Mouse (Mus musculus) heart, postnatal 0 days (tissue): Measurements from ENCODE around the gene Cadm4. TPM values are rescaled to one million over a fixed set of nuclear protein-coding genes. Genes with fewer than 3 reads are reported as not detected.

Source experiments
- ATAC-seq: fragments of 200-750 bp; cut with Nextera tagmentation; 2 replicates; pipeline ENCODE4 v1.8.0; 2017; ENCODE audit warnings: low read depth, moderate number of reproducible peaks, moderate library complexity; ENCODE audit not compliant: insufficient read depth
- DNase-seq: peaks from one replicate; pipeline ENCODE4 v3.0.0-alpha.2; 2016; ENCODE audit warnings: low spot score
- H3K27ac ChIP-seq: fragments of 300-500 bp; sonication (generic); 2 replicates; pipeline ENCODE4 v1.5.1; 2014; ENCODE audit warnings: low read depth, mild to moderate bottlenecking
- H3K27me3 ChIP-seq: fragments of 300-500 bp; sonication (generic); 2 replicates; pipeline ENCODE4 v1.6.1; 2014; ENCODE audit warnings: low read length, mixed read lengths; ENCODE audit not compliant: control insufficient read depth, insufficient read depth
- H3K36me3 ChIP-seq: fragments of 300-500 bp; sonication (generic); replicated peaks from 2 replicates; pipeline ENCODE4 v1.6.1; 2014; ENCODE audit warnings: low read length, mixed read lengths; ENCODE audit not compliant: control insufficient read depth, insufficient read depth
- H3K4me1 ChIP-seq: fragments of 300-500 bp; sonication (generic); 2 replicates; pipeline ENCODE4 v1.6.1; 2014; ENCODE audit warnings: antibody characterized with exemption; ENCODE audit not compliant: control insufficient read depth, insufficient read depth
- H3K4me2 ChIP-seq: fragments of 300-500 bp; sonication (generic); 2 replicates; pipeline ENCODE4 v1.6.1; 2014; ENCODE audit warnings: low read depth, mild to moderate bottlenecking, low read length, moderate library complexity
- H3K4me3 ChIP-seq: fragments of 300-500 bp; sonication (generic); 2 replicates; pipeline ENCODE4 v1.5.1; 2014; ENCODE audit warnings: low read depth, low read length
- H3K9ac ChIP-seq: fragments of 300-500 bp; sonication (generic); replicated peaks from 2 replicates; pipeline ENCODE4 v1.6.1; 2014; ENCODE audit warnings: low read depth, low read length, mixed read lengths
- H3K9me3 ChIP-seq: fragments of 300-500 bp; sonication (generic); replicated peaks from 2 replicates; pipeline ENCODE4 v1.6.1; 2016; ENCODE audit warnings: low read length; ENCODE audit not compliant: control insufficient read depth
- CTCF ChIP-seq: IDR thresholded peaks from 2 replicates; pipeline ENCODE4 v1.5.1; 2016; ENCODE audit warnings: antibody characterized with exemption, control low read depth, low read depth
- EP300 ChIP-seq: IDR thresholded peaks from 2 replicates; pipeline ENCODE4 v1.6.1; 2016; ENCODE audit warnings: antibody characterized with exemption, low read depth
- WGBS: fragments of 180-500 bp; shearing (Covaris S2); extraction: QIAGEN DNeasy Blood & Tissue Kit; methylation state at CpG from one replicate; pipeline ENCODE4 v1.1.7; 2014; 5-methylcytosine and 5-hydroxymethylcytosine counted together
- polyA plus RNA-seq: library from polyadenylated mRNA; unstranded; fragments of >200 nt; fragmentation: Nextera tagmentation; extraction: Ambion mirVana; gene quantifications from 2 replicates; pipeline ENCODE4 v1.2.1, GENCODE M21; 2015
- total RNA-seq: library from RNA; depleted of rRNA; stranded (reverse); fragments of >200 nt; gene quantifications from 2 replicates; pipeline ENCODE4 v1.2.3, GENCODE M21; 2014; ENCODE audit warnings: low replicate concordance

The Cadm4 gene
- total and polyA plus RNA-seq, 2 experiments from 2014 or later = 4.2 to 30.5 TPM

DNA sequence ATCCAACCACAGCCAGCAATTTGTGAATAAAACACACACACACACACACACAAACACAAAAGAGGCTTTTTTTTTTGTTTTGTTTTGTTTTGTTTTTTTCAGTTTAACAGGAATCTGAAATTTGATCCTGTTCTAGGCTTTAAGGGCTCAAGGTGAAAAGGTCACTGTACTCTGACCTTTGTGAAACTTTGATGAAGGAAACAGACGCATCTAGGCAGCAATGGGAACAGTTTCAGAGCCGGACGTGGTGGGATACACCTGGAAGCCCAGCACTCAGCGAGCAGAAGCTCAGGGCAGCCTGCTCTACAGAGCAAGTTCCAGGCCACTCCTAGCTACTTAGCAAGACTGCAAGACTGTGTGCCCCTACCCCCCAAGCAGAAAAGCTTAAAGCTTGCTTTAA, 23.0 kb downstream of the Cadm4 start:
- TF ChIP-seq EP300 = no peak
- no peak for TF ChIP-seq CTCF
- H3K9ac ChIP-seq = no peak overlapping the region
- H3K36me3 ChIP-seq = no peaks in the 10 kb centered on the region
- H3K27me3 ChIP-seq = peaks cover 25% of the 10 kb centered on the region
- peak overlapping the region; percentile 98 for H3K27ac ChIP-seq
- peaks cover 31% of the 10 kb centered on the region for H3K4me1 ChIP-seq
- 39% methylated on average over 4 of the region's 4 CpGs for whole genome bisulfite sequencing
- no peak overlapping the region for H3K4me3 ChIP-seq
- ATAC-seq (no peak), DNase-seq (no peak)
- H3K4me2 ChIP-seq = no peak overlapping the region
- no peaks in the 10 kb centered on the region for H3K9me3 ChIP-seq

DNA sequence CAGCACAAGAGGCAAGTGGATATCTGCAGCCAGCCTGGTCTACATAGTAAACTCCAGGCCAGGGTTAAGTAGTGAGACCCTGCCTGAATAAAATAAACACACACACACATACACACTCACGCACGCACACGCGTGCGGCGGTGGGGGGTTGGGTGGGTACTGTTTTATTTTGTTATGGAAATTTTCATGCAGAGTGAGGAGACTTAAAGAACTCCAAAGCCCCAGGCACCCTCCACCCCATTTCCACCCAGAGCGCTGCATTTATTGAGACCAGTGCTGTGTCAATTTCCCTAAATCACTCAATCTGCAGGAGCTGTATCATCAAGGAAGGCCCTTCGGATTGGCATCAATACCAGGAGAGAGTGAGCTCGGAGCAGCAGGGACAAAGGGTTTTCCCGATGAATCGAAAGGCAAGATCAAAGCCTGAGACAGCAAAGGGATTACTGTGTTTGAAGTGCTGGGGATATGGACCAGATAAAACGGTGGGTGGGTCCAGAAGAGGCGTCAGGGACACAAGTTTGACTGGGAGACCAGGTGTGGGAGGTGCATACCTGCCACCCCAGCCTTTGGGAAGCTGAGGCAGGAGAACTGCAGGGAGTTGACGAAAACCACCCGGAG, 23.7 kb downstream of the Cadm4 start:
- ATAC-seq (no peak), DNase-seq (no peak)
- H3K4me2 ChIP-seq = peak overlapping the region; percentile 97
- peaks cover 31% of the 10 kb centered on the region for H3K4me1 ChIP-seq
- no peaks in the 10 kb centered on the region for H3K36me3 ChIP-seq
- TF ChIP-seq EP300 = no peak
- no peak for TF ChIP-seq CTCF
- H3K27me3 ChIP-seq = peaks cover 18% of the 10 kb centered on the region
- H3K9ac ChIP-seq = peak overlapping the region; percentile 33; the same call in 1 of the 2 replicates
- H3K4me3 ChIP-seq = peak overlapping the region; percentile 64
- H3K9me3 ChIP-seq = no peaks in the 10 kb centered on the region
- peak overlapping the region; percentile 98 for H3K27ac ChIP-seq
- WGBS = 33% methylated on average over 15 of the region's 15 CpGs

DNA sequence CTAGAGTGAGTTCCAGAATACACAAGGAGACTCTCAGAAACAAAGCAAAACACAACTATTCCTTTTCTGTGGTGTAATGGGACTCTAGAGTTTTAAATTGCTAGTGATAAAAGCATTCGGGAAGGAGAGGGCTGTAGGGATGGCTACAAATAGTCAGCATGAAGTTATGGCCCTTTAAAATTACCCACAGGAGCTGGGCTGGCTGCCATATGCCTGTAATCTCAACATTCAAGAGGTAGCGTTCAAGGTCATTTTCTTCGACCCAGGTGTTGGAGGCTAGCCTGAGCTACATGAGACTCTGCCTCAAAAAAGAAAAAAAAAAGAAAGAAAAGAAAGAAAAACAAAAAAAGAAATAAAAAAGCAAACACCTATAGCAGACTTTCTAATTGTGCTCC, 24.2 kb downstream of the Cadm4 start:
- no peaks in the 10 kb centered on the region for H3K36me3 ChIP-seq
- H3K27me3 ChIP-seq = peaks cover 15% of the 10 kb centered on the region
- peak; percentile 54 for DNase-seq
- no peak; the same call in 1 of the 2 replicates for ATAC-seq
- WGBS = 11% methylated on average over 3 of the region's 3 CpGs
- H3K27ac ChIP-seq = peak overlapping the region; percentile 98
- H3K4me3 ChIP-seq = peak overlapping the region; percentile 64
- no peaks in the 10 kb centered on the region for H3K9me3 ChIP-seq
- TF ChIP-seq CTCF (no peak), EP300 (no peak)
- H3K4me1 ChIP-seq = peaks cover 31% of the 10 kb centered on the region
- H3K4me2 ChIP-seq = peak overlapping the region; percentile 97
- peak overlapping the region; percentile 90; the same call in 1 of the 2 replicates for H3K9ac ChIP-seq

DNA sequence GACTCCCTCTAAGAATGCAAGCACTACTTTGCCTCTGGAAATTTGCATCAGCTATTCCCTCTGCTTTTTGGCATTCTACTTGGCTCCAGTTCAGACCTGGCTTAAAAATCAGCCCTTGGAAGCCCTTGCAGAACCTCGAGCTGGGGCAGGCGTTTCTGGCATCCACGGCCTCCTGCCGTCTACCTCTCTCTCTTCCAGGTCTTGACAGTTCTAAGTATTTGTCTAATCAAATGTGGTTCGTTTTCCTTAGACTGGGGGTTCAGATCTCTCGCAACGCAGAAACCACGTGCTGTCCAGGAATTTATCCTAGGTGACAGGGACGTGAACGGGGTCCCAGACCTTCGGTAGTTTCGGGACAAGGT, 24.6 kb downstream of the Cadm4 start:
- TF ChIP-seq CTCF = no peak
- no peak for TF ChIP-seq EP300
- ATAC-seq = peak; percentile 24
- peak overlapping the region; percentile 97 for H3K4me2 ChIP-seq
- H3K36me3 ChIP-seq = no peaks in the 10 kb centered on the region
- 4% methylated on average over 12 of the region's 12 CpGs for WGBS
- peak; percentile 89 for DNase-seq
- peaks cover 13% of the 10 kb centered on the region for H3K27me3 ChIP-seq
- peak overlapping the region; percentile 64 for H3K4me3 ChIP-seq
- peaks cover 31% of the 10 kb centered on the region for H3K4me1 ChIP-seq
- peak overlapping the region; percentile 98 for H3K27ac ChIP-seq
- no peaks in the 10 kb centered on the region for H3K9me3 ChIP-seq
- H3K9ac ChIP-seq = peak overlapping the region; percentile 90

DNA sequence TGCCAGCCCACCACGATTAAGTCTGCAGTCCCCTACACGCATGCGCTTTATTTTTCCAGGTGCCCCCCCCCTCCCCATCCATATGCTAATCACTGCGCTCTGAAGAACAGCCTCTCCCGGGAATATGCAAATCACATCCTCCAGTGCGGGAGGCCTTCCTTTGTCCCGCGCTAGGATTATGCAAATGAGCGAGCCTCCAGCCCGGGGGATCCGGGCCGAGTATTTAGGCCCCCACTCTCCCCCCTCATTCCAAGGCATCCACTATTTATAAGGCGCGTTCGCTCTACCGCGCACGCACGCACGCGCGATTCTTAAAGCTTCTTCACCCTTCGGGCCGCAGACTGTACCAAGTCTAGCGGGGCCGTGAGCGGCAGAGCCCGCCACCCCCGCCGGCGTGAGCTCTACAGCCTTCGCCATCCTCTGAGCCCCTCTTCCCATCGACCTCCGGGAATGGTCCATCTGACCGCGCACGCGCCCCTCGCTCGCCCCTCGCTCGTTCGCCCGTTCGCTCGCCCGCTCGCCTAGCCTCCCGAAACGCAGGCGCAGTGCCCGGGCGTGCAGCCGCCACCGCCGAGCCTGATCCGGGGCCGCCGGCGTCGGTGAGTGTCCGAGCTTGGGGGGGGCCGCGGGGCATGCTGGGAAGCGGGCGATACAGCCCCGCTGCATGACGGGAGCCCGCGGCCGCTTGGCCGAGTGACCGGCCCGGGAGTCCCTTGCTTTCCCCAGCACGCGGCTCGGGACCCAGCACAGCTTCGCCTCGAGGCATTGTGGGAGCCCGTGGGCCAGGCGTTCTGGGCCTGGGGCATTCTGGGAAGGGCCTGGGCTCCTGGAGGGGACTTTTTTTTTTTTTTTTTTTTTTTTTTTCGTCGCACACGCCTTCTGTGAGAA, 25.3 kb downstream of the Cadm4 start, which contains the start of gene Zfp428:
Gene Zfp428 (plus strand): TSS at position 169 of the 888 bp plus-strand sequence.
- no peak for TF ChIP-seq CTCF
- TF ChIP-seq EP300 = peak; percentile 65; the same call in 1 of the 2 replicates
- under 1% methylated on average over 83 of the region's 84 CpGs for WGBS
- ATAC-seq = peak; percentile 88

More for the DNA sequence above, 25.3 kb downstream of the Cadm4 start, which contains the start of gene Zfp428:
- Histone ChIP-seq H3K4me3 (peak within 1 kb of the TSS; percentile 64), H3K36me3 (no peaks in the 10 kb centered on the region), H3K9me3 (no peaks in the 10 kb centered on the region), H3K27me3 (0 out of 2 replicates have a peak, but pooled peaks cover 9% of the 10 kb centered on the region), H3K9ac (peak within 1 kb of the TSS; percentile 90), H3K4me2 (peak within 1 kb of the TSS; percentile 97), H3K4me1 (peaks cover 31% of the 10 kb centered on the region), H3K27ac (peak within 1 kb of the TSS; percentile 98)
- DNase-seq = peak; percentile 79
